Mouse (Mus musculus) cerebellum, adult 11 months (tissue): ENCODE measurements at regions not wholly inside any gene's neighbourhood (a gene's known extent, or its start where the extent isn't known, plus 50 kb on each side); places are given as distances from the start of the nearest gene placed in this dataset.

Experiments used
- DNase-seq: peaks from one replicate; pipeline ENCODE4 v3.0.0; 2022

DNA sequence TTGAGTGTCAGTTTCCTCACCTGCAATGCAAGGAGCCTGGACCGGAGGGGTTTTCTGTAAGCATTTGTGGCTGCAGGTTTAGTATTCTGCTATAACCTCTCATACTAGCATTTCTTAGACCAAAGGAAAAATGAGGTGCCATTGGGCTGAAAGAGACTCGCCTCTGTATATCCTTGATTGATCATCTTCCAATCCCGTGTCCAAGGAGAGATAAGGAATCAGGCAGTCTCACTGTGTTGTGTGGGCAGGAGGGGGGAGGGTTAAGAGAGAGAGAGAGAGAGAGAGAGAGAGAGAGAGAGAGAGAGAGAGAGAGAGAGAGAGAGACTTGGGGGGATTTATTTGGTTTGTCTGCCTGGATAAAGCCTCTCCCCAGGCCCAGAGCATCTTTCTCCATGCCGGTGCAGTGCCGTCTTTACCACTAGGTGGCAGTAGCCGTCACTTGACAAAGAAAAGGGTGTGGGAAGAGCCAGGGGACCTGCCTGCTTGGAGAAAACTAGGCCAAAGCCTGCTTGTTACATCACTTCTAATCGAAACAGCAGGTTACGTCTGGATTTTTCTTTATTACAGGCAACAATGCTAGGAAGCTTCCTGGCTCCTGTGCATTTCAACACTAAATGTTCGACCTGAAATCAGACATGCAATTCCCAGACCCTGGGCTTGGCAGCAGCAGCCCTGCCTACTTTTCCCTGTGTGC, 56.1 kb upstream of the Ces5a start:
- peak; percentile 89 for DNase-seq

DNA sequence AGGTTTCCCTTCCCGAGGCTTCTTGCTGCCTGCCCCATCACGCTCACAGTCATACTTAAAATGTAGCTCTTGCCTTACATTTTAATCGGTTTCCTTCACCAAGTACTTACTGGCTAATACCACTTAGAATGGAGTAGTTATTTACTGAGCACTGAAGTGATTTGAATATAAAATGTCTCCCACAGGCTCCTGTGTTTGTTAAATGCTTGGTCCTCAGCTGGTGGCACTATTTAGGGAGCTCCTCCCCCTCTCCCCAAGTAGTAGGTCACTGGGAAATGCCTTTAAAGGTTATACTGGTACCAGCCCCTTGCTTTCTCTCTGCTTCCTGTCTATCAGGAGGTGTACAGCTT, 56.6 kb upstream of the Ces5a start:
- DNase-seq, result no peak

DNA sequence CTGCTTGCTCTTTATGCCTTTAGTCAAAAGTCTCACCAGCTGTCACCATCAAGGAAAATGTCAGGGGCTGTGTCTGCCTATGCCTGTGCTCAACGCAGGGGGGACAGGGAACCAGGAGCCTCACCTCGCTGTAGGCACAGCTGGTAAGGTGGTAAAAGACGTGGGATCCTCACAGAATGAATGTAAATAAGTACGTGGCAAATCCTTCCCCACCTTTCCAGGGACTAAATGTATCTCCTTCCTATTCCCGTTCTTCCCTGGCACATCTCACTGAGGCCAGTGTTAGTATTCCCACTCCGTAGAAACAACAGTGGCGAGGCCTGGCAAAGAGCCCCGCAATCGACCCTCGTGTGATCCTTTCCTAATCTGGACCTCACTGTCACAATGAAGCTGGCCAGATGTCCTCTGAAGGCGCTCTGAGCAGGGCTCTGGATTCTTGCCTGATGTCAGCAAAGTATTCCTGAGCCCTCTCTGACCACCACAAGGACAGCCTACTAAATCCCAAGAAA, 63.0 kb upstream of the Ces5a start:
- no peak for DNase-seq

DNA sequence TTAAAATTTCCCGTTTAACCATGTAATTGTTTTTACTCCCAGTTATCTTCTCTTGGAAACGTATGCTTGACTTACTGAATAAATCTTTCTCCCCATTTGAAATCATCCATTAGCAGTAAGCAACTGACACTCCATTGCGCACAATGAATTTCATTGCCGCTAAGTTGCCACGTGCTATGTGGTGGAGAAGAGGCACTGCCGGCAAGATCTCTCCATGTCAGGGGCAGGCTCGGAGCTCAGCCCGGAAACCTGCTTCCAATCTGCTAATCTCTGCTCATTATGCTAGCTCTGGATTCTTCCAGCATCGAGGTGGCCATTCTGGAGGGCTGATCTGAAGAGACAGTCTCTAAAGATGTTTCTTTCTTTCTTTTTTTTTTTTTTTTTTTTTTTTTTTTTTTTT, 63.7 kb upstream of the Ces5a start:
- DNase-seq, result no peak

DNA sequence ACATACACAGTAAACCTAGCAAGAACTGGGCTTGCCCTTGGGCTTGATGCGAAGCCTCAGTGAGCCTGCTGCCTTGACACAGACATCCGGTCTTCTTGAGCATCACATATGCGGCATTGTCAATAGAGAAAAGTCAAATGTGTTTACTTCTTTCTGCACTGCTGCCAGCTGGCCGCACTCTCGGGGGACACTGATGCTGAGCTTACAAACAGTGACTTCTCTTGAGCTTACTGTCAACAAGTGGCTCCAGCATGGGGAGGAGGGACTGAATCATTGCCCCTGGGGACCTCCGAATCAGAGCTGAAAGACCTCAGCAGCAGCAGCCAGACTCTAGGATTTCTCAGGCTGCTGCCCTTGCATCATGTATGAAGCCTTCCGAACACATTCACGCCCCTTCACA, 64.1 kb upstream of the Ces5a start:
- DNase-seq, result no peak

DNA sequence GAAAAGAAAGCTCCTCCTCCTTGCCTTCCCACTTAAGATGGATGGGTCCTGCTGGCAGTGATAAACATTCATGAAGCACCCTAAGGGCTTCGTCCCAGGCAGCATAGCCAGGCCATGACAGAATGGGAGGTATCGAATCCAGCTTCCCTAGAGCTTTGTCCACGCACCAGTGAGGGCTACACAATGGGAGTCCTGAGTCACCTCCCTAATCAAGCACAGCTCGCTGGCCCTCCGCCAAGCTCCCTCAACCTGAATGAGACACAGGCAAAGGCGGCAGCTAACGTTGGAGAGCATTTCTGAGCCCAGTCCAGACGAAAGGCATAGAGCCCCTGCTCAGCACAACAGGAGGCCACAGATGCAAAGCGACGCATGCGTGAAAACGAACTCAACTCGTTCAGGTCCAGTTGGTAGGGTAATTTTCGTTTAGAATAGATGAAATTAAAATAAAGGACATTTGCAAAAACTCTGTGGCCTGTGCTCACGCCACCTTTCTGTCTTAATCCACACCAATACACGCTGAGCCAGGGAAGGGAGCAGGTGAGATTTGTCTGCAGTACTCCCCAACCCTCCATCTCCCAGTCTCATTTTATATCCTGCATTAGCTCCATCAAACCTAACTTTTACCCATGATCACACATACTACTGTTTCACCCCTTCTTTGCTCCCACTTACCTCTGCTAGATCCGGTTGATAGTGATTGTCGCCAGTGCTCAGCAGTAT, 91.3 kb upstream of the Ces5a start:
- DNase-seq, result peak; percentile 70

DNA sequence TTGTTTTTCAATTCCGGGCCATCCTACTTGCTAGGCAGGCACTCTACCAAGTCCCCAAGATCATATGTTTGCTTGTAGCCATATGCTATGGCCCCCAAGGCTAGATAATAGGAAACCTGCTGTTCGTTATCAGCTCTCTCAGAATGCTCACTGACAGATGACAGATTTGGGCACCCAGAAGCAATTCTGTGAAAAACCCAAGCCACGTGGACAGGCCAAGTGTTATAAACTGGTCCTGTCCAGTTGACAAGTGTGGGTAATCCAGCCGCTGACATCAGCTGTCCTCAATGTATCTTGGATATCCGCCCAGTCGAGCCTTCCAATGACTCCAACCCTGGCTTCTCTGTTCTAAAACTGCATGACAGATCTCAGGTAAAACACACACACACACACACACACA, 92.0 kb upstream of the Ces5a start:
- no peak for DNase-seq

DNA sequence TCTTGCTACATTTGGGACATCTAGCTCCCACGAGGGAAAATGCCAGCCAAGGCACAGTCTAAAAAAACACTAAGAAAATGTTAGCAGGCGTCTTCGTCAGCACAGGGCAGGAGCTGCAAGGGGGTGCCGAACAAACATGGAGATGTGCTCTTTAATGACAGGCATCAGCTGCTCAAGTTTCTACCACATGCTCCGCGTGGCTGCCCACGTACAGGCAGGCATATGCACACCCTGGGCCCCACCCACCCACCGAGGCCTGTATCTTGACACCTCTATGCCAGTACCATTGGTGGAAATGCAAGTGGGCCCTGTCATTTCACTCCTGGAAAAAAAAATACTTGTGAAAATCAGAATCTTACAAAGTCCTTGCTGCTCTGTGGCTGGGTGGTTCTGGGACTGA, 97.3 kb upstream of the Ces5a start:
- no peak for DNase-seq

DNA sequence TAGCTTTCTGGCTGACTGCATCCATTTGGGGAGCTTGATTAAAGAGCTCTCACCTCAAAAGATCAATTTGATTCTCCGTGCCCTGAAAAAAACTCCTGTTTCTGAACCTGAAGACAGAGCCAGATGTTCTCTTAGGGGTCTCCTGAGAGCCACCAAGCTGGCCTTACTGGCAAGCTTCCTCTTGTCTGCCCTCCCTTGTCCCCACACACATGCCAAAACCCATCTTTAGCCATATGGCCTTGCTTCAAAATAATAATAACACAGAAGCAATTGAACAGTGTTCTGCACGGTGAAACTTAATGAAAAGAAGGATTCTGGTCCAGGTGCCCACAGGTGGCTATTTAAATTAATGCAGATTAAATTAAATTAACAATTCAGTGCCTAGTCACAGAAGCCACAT, 107.1 kb upstream of the Ces5a start:
- DNase-seq, result no peak

DNA sequence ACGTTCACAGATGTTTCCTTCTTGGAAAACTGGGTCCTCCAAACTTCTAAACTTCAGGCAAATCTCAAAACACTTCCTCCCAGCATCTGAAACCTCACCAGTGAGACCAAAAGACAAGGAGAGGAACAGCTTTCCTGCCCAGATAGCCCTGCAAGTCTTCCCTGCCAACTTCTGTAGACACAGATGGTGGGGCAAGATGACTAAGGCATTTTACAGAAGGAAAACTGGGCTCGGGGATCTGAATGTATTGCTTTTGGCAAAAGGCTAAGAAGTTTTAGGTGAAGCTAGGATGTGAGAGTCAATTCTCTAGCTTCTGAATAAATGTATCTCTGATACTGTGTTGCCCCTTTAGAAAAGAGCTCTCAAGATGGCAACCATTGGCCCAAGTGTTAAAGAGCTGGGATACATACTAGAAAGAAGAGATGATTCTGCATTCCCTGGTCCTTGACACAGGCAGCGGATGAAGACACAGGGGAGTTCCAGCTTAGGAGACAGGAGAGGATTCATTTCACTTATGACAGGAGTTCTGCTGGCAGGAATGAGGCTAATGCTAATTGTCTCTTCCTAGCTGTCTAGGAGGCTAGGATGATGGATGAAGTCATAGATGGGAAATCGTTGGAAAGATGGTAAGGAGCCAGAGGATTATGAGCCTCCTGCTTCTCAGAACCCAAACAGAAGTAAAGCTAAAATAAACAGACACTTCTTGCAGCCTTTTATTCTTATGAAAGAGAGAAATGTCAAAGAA, 108.0 kb upstream of the Ces5a start:
- DNase-seq, result no peak

DNA sequence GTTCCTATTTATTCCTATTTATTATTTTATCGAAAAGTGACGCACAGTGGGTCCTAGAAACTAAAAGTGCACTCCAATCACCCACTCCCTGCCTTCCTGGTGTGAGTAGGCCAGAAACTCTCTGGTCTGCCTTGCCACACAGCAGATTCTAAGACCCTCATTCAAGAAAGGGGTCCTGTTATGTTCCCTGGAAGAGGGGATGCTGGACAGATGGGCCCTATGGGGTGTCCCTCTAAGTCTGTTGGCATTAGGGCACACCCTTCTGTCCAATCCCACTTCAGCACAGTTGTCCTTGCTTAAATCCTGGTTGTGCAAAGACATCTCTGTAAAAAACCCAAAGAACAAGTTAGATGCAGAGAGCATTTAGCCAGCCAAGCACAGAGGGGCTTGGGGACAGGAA, 117.8 kb upstream of the Ces5a start:
- no peak for DNase-seq

DNA sequence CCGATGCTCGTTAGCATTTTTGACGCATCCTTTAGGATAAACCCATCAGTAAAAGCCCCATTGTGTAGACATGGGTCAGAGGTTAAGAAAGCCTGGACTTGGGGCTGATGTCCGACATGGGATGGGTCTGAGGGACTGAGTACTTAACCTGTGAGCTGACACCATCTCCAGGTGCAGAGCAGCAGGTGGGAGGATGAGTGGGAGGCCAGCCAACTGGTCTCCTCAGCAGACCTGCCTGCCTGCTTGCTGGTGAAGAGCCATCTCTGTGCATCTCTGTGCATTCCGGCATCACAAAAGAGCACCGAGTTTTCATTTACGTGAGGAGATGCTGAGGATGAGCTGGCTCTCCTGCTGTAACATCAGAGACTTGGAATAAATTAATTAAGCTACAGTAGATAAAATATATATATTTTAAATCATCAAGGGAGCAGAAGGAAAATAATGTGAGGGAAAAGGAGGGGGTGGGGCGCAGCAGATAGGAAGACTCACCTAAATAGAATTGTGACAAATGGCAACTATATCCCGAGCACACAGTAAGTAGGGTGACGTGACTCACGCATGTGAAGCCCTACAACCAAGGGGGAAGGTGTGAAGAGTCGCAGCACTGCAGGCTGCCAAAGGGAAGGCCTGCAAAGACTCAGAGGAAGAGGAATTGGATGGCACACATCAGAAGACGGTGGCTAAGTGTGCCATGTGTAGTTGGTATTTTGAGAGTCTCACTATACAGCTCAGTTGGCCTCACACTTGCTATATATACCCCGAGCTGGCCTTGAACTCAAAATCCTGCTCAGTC, 118.5 kb upstream of the Ces5a start:
- peak; percentile 91 for DNase-seq

DNA sequence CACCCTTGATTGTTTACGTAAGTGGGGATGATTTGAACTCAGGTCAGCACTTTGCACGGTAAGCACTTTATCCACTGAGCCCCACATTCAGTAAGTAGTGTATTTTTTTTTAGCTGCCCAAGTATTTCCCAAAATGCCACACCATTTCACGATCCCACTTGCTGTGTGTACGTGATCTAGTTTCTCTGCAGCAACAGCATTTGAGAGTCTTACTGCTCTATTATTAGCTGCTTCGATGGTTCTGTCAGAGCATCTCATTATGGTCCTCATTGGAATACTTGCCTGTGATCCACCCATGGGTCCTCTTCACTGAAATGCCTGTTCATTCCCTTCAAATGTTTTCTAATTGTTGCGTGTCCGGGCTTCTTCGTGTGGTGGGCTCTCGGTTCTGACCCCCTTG, 120.1 kb upstream of the Ces5a start:
- DNase-seq, result no peak

DNA sequence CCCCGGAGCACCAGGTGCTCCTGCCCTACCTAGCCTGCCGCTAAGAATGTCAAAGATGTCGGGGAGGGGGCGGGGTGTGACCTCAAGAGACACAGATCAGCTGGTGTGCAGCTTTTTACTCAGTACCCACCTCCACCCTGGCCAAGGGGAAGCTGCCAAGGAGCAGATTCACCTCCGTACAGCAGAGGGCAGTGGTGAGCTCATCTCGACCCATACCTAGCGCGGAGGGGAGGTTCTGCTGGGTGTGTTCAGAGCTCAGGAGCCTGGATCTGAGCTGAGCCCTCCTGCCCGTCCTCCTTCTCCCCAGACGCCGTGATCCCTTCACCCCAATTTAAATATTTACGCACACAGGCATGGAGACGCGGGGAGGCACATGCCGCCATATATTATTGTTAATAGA, 126.1 kb upstream of the Ces5a start:
- DNase-seq, result peak; percentile 84

DNA sequence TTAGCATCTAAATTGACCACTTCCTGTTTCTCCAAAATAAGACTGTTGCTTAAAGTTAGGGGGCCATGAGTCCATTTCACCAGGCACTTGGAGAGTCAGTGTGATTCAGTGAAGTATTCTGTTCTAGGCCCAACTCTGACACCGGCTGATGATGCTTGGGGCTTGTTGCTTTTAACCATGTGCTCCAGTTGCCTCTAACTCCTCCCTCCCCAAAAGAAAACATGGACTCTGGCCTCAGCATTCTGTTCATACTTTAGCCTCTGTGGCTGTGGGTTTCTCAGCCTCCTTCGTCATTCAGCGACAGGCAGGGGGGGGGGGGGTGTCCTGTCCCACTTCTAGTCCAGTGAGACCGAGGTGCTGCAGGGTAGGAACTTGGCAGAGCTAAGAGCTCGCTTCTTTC, 126.6 kb upstream of the Ces5a start:
- DNase-seq, result no peak

DNA sequence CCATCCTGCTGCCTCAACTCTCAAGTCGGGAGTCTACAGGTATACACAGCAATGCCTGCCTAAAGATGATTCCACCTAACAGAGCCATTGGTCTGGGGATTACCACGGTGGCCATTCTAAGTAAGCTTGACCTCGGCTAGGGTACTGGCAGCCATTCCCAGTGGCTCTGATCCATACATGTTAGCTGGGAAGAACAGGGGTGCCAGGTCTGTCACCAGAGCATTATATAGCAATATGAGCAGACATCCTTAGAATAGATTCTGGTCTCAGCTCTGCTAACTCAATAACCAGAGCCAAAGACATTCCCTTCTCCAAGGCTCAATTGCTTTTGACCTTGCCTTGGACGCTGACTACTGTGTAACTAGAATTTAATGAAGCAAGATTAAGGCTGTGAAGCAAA, 128.2 kb upstream of the Ces5a start:
- no peak for DNase-seq

DNA sequence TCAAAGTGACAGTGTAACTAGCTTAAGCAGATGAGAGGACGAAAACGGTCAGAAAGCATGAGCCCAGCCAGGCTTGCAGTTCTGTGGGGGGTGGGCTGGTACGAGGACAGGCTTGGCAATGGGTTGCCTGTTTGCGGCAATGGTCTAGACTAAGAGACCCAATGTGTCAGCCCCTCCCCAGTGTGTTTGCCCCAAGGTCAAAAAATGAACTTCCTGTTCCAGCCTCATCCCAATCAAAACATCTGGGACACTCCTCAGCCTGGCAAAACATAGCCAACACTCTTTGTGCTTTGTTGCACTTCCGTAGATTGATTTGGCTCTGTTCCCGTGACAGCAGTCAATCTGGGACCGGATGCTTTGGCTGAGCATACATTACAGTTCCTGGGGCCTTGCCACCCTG, 132.7 kb upstream of the Ces5a start:
- DNase-seq, result no peak

DNA sequence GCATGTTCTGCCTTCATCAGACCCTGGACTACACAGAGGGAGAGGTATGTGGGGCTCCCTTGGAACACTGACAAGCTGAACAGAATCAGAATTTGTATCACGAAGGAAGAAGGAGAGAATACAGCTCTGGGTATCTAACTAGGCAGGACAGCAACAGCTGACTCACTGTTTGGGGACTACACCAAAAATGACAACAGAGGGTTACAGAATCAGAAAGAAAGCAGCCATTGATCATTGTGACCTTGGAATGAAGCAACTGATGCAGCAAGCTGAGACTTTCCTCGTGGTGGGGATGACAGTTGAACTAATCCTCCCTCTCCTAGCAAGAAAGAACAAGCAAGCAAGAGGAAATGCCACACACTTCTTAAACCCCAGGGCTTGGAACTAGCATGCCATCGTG, 135.0 kb upstream of the Gnao1 start:
- no peak for DNase-seq

DNA sequence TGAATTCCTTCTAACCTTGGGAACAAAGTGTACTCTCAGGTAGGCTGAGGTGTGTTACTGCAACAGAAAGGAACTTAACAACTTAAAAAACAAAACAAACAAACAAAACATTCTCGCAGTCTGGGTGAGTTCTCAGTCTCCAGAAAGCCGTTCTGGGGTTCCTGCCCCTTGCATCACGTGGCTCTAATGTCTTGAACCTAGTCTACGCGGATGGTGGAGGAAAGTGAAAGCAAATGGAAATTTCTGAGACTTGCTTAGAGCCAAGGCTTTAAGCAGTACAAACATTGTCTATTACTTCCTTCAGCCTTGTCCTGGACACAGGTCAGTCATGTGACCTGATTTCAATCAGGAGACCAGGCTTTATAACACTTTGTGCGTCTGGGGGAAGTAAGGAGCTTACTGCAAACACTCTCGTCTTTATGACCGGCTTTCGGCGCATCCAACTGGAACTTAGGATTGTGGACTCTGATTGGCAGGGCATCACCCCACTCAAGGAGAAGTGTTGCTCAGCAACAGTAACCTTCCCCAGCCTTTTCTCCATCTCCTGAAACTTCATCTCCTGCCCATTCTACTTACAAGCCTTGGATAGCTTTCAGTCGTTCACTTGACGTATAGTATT, 125.9 kb upstream of the Gnao1 start:
- no peak for DNase-seq

DNA sequence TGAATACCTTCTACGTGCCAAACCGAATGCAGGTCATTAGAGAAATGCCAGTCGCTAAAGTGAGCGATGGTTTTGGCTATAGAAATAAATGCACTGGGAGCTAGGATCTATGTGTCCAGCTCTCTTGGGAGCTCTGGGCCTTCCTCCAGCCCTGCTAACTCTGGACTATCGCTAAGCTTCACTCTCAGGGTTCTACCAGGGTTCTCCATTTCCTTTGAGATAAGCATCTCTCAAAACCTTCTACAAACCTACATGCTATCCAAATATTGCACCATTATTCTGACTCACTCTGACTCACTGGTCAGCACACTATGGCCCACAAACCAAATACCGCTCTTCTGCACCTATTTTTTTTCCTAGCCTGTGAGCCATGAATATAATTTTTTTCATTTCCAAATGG, 125.4 kb upstream of the Gnao1 start:
- DNase-seq, result no peak

DNA sequence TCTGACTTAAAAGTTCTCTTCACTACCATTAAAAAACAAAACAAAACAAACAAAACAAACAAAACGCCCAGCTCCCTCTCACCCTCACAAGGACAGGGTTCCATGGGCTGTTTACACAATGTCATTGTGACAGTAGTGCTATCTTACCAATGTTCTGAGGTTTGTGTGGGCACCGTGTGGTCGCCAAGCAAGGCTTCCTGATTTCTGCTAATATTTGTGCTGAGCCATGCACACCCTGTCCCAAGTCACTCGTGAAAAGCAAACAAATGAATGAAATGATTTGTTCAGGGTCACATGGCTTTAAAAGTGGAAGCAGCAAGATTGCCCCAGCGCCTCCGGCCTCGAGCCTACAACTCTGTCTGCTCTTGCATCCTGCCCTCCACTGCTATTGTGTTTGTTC, 120.9 kb upstream of the Gnao1 start:
- no peak for DNase-seq

DNA sequence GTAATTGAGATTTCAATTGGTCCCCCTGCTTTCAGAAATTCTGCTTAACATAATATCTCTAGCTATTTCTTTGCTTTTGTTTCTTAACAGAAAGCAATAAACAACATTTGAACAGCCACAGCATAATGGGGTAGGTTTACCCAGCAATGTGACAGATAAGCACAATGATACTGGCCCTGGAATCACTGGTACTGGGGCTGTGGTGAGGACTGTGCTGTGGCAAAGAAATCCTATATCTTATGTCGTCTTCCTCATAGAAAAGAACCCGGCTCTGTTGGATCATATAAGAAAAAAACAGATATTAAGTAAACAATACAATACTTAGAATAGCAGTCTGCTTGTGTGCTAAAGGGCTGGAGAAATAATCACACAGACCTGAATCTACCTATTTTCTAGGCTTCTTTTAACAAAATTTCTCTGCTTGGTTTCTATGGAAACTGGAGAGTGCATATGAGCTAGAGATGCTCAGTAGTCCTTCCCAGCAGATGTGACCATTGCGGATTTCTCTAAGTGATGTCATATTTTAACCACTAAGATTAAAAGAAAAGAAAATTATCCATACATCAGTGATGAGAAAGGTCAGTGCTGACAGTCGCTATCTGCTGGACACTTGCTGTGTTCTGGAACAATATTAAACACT, 119.8 kb upstream of the Gnao1 start:
- DNase-seq, result no peak
